Mouse (Mus musculus): ENCODE measurements around the gene Fgd3.

GRCm38 (mm10) chr13:49355461-49356061, 35.5 kb upstream of the Fgd3 start:
- no peak for TF ChIP-seq CTCF (IDR thresholded peaks at IDR 0.05)
- TF ChIP-seq EP300 (IDR thresholded peaks at IDR 0.05): no peak

All from lung, postnatal 0 days (tissue).